Mouse (Mus musculus) telencephalon, adult 2 months (tissue): ENCODE results near the gene Lpp.

ENCODE experiments used
- DNase-seq: peaks from one replicate; pipeline ENCODE4 v3.0.0-alpha.2; 2011; ENCODE audit warnings: low read depth, low spot score

Lpp gene

DNA sequence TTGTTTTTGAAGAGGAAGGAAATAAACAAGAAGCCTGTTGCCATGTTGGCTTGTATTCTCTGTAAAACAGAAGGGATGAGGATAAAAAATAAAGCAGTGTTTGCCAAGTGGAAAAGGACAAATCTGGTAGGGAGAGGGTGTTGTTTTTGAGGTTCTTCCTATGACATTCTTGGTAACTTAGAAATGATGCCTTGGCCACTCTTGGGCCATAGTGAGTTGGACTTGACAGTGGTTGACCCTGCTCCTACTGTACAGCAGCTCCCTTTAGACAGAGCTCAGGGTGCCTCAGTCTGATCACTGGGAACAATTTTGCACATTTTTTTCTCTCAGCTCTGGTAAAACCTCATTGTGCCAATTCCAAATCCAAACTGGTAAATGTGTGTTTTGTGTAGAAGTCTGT lies 270.8 kb downstream of the Lpp start:
- DNase-seq = no peak

DNA sequence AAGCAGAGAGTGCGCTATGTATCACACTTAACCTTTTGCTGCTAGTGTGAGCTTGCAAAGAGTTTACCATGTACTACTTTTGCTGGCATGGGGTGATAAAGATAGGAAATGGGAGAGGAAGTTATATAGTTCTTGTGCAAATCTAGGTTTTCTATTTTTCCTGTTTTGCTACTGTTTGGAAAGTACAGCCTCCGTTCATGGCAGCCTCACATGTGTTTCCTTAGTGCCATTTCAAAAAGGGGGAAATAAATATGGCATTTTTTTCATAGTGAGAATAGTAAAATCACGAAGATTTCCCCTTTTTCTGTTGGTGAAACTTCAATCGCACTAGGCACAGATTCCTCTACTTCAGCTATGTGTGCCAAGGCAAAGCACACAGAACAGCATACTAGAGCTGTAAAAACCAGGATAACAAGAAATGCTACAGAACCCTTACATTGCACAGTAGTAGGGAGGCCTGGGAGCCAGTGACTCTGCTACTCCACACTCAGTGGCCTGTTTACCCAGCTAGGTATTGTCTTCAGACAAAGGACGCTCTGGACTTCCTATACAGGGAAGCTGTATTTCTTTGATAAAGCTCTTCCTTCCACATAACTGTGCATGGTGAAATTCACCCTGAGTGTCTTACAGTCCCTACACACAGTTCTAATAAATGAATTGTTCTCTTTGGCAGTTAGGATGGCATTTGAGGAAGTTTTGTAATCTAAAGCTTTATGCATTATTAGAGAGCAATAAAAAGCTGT lies 276.6 kb downstream of the Lpp start:
- DNase-seq = no peak

DNA sequence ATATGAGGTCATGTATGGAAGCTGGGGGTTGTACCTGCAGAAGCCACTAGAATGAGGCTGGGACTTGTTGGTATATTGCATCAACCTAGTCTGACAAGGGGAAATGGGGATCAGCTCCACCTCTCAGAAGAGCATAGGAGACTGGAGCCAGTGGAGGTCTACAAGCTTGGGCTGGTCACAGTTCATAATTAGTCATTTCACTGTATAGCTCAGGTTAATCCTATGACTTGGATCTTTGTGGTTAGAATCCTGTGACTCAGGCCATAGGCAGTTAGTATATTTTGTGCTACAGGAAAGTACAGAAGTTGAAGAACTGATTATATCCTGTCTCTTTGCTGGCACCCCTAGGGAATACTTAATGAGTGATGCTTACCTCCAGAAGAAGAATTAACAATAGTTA lies 285.6 kb downstream of the Lpp start:
- DNase-seq = no peak

DNA sequence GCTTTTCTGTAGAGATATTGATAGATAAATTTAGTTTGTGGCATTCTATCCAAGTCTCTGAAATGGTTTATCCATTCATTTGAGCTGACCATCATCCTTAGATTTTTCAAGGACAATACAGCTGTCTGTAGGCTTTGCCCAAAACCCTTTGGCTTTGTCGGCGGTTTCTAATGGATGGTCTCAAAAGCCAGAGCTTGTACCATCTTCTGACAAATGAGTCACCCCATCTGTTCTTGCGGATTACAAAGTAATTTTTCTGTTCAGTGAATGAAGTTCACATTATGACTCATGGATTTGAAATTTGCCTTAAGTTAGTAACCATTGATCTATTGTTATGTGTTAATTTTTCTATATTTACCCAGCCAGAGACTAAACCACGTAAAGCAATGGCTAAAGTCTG lies 301.8 kb downstream of the Lpp start:
- no peak for DNase-seq

DNA sequence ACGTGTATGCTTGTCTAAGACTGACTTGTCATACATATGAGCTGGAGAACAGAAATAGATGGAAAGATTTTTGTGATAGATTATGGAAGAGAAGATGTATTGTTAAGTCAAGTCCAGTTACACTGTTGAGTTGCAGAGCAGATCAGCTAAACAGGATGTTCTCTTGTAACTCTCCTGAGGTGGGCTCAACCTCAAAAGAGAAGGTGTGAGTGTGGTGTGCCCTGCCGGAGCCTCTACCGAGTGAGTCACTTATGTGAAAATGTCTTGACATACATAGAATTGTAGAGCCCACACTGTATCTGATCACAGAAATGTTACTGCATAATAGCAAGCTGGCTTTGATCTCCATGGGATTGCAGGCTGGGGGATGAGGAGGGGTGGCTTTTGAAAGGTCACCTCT lies 310.9 kb downstream of the Lpp start:
- no peak for DNase-seq

DNA sequence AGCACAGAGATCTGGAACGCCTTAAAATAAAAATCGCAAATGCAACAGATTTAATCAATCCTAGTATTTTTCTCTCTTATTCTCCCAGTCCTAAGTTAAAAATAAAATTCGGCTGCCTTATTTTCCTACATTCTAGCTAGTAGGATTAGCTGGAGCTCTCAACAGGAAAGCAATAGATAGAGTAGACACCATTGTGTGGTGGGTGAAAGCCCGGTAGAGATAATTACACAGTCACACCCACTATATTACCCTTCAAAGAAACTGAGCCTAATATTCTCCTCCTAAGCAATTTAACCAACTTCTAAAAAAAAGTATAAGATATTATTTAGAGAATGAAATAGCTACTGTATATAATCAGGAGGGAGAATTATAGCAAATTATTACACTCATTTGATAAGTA lies 330.3 kb downstream of the Lpp start:
- no peak for DNase-seq

DNA sequence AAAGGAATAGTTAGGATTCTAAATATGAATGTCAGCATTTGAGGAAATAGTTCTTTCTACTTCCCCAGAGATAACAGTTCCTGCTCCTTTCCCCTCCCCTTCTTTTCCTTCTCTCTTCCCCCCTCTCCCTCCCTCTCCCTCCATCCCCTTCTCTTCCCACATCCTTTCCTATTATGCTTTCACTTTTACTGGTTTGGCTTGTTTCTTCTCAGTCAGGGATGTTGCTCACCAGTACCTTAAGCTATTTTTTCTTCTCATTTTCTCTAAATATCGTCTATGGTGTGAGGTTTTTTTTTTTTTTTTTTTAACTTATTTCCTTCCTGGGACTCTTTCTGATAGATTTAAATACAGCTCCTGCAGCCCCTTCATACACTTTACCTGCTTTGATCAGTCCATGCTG lies 339.4 kb downstream of the Lpp start:
- no peak for DNase-seq

DNA sequence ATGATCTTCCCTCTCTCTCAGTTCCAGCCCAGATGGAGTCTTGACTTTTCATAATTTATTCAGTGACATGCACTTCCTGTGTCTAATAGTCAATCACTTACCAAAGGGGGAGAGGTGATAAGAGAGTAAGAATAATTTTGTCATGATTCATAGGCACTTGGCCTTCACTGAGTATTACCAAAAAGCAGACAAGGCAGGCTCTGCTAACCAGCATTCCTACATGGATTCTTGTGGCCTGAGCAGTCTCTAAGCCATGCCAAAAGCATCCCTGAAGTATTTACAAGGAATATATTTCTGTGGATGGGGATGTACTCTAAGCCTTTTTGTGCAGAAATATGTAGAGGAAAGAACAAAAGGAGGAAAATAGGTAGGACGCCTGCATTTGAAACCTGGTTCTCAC lies 340.0 kb downstream of the Lpp start:
- DNase-seq = no peak

DNA sequence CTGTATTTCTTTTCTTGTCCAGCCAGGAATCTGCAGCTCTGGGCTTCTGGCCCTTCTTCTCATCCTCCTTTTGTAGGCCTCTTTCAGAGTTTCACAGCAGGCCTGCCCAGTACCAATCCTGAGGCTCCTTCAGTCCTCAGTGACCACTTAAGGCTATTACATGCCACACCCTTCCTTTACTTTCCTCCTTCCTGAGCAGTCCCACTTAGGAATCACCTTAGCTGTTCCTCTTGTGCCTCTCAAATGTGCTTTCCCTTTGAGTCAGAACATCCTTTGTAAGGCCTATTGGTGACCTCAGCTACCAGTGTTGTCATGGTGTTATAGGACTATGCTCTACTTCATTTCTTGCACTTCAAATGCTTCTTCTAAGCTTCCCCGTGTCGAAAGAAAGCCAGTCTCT lies 342.4 kb downstream of the Lpp start:
- DNase-seq = no peak

DNA sequence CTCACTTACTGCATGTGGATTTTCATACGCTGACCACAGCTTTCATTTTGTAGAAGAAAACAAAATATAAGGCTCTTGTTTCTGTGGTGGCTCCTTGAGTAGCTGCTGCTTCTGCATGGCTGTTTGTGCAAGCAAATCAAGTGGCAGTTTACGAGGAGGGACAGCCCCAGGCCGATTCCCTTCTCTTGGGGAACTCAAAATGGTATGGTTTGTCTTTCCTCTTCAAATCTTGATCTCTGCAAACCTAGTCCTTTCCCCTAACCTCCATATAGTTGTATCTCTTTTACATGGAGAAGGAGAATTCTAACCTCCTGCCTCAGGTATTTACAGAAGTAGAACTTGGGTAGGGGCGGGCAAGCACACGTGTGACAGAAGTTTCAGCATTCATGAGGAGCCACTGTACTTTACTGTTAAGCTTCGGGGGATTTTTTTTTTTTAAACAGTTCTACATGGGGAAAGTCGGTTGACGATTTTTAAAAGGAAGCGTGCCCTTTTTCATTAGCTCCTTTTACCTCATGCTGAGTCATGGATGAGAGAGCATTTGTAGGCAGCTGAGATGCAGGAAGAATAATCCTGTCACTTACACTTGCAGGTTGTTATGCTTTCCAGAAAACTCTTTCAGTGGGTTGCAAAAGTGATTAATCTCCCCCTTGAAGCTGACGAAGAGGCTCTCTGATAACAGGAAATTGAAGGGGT lies 344.2 kb downstream of the Lpp start:
- no peak for DNase-seq

DNA sequence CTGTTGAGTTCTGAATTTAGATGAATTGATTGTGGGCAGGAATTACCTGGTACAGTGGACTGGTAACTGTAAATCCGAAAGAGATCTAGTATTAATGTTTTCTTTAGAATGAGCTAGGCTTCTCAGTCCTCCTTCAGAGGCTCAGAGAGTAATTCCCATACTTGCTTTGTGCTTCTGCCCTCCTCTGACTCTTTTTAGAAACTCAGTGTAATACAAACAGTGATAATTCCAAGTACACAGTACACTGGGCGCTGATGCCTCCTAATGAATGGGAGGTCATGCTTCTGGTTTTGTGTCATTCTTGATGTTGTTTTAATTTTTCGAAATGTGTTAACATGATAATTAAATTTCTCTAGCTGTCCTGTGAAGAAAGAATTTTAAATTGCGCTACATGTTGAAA lies 347.4 kb downstream of the Lpp start:
- DNase-seq = no peak

DNA sequence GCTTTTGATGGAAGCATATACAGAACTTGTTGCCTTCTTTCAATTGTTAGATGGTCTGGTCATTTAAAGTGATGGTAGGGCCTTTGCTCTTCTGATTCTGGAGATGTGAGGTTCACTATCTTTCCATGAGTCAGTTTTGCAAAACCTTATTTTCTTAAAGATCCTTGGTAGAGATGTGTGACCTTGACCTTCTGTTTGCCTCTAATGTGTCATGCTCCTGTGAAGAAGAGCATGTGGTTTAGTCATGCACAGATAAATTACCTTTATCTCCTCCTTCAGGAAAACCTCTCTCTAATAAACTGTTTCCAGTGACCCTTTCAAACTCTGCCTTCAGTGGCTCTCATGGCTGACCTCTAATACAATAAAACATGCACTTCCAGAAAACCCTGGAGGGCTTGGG lies 356.5 kb downstream of the Lpp start:
- DNase-seq = no peak

DNA sequence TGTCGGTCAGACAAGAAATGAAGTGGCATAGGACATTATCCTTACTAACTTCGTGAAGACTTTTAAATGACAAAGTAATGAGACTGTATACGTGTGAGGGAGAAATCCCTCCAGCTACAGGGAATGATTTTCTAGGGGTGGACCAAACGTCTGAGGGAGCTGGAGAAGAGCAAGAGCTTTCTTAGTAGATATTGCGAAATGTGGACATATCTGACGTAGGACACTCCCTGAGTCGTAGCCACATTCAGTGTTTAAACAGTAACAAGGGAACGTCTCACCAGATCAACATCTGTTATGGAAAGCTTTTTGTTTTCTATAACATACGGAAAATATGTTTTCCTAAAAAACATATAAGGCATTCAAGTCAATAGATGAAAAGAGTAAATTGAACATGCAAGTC lies 362.8 kb downstream of the Lpp start:
- DNase-seq = no peak

DNA sequence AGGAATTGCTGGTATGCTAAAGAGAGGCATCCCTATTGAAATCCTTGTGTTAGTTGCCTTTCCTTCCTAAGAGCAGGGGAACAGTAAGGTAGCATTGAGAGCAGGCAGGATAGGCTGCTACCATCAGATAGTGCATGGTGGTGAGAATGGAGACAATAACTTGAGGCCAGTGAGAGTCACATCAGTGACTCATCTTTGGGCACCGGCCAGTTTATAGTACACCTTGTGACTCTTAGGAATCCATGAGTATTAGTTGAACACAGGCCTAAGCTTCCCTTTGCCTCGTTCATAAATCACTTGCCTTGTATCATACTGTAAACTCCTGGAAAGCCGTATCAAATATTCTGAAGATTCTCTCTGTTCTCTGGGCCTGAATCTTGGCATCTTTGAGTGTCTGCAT lies 372.7 kb downstream of the Lpp start:
- no peak for DNase-seq

DNA sequence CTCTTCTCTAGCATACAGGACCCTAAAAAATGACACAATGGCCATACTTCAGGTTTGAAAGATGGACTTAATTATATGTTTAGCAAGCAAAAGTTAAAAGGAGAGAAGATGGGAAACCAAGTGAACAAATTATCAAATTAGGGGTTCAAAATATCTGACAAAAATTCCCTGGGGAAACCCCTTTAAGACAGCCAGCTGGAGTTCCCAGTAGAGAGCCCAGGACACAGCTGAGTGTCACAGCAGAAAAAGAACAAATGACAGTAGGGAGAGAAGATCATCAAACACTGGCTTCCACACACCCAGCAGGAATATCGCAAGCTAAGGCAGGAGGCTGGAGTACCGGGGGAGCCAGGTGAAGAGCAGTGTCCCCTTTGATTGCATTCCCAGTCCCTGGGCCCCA lies 373.3 kb downstream of the Lpp start:
- DNase-seq = no peak

DNA sequence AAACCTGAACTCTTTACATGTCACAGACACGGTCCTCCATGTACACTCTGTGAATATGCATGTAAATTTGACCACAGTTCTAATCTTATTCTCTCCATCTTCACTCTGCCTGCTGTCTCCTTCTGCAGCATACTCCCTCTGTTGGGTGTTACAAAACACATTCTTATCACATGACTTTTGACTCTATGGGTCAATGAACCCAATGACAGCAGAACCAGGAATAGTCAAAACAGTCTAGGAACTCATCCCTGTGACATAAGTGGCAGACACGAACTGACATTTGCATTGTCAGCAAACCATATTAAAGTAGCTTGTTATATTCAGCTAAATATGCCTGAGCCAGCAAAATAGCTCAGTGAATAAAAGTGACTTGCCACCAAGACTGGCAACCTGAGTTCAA lies 383.7 kb downstream of the Lpp start:
- no peak for DNase-seq

DNA sequence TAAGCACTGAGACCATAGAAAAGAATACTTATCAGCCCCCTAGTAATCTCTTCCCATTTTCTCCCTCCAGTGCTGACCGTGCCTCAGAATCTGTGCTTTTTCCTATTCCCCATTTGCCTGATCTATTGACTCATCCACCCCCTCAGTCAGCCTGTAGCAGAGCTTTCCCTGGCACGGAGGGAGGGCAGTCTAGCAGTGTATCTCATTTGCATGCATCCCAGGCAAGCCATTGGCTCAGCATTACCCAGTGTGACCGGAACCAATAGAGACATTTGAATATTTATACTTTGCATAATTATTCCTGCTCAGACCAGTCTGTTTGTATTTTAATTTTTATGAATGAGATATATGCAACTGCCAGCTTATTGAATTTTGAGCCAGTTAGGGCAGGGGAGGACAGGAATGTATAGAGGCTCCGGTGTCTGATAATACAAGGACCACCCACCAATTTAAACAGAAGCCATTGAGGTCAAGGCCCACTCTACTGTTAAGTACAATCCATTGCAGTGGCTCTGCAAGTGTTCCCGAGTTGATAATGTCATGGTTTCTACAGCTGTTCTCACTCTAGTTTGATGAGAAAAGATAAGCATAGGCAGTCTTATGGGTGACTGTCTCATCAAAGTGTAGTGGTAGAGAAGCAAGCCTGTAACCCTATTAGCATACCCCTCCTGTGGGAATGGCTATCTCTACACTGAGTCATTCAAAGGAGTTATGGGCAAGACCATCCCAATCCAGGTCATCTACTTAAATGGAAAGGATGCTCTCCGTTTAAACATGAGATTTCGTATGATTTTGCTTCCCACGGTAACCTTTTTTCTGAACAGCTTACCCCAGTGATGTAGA lies 385.3 kb downstream of the Lpp start:
- DNase-seq = no peak

DNA sequence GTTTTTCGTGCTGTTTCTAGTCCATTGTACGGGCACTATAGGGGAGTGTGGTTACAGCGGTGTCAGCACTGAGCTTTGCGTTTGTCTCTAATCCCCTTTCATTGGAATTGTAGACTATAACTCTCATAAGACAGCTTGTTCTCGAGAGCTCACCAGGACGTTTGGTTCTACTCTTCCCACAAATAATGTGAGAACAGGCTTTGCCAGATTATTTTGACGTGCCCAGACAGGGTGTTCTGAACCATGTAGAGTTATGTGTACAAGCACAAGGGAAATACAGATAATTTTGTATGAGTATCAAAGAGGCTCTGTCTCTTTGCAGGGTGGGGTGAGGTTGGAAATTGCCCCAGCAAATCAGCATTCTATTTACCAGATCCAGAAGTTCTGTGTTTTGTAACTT lies 387.2 kb downstream of the Lpp start:
- no peak for DNase-seq

DNA sequence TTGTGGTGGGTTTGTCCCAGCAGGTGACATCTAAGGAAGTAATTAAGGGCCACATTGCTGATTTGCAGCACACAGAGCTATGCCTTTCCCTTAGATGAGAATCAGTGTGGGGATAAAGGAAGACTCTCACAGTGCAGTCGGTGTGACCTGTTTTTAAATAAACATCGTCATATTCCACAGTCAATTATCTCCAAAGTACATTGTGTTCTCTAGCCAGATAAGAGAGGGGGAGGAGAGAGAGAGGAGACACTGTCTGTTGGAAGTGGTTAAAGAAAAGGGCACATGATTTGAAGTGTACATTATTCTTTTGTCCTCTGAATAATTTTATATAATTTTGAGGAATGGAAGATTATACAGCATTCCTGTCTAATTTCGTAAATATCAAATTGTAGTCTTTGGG lies 388.6 kb downstream of the Lpp start:
- DNase-seq = no peak

DNA sequence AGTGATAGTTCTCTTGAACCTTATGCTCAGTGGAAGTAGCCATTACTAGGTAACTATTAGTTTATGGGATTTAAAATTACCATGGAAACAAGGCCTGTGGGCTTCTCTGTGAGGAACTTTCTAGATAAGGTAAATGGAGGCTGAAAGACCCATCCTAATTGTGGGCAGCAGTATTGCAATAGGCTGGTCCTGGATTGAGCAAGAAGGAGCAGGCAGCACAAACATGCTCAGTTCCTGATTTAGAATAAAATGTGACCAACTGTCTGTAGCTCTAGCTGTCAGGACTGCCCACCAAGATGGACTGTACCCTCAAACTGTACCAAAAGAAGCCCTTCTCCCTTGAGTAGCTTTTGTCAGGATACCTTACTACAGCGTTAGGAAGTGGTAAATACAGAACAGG lies 392.3 kb downstream of the Lpp start:
- no peak for DNase-seq

DNA sequence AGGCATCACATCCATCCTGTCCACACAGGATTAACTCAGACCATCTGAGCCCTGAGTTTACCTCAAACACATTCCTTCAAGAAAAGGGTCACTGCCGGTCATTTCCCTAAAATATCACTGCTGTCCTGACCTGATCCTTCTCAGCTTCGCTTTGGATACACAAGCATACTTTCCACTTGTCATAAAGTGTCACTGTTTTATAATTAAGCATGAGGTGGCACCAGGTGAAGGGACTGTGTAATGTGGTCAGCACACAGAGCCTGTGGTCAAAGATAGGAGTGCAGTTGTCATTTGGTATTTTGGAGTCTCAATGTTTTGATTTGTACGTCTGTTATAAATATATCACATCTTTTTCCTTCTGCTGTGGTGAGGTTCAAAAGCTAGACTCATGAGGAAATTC lies 395.7 kb downstream of the Lpp start:
- no peak for DNase-seq

DNA sequence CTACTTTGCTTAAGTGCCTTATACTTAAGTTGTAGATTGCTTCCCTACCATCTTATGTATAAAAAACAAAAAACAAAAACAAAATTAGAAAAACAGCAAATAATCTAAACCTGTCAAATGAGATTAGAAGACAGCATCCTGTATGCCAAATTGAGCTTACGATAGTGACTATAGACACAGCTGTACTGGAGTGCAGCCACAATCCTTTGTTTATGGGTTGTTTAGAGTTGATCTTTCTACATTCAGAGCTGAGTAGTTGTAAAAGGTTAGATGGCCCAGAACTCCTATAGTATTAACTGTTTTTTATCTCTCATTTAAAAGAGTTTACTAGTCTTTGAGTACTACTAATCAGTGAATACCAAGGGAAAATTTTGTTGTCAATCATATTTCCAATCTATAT lies 398.1 kb downstream of the Lpp start:
- no peak for DNase-seq

DNA sequence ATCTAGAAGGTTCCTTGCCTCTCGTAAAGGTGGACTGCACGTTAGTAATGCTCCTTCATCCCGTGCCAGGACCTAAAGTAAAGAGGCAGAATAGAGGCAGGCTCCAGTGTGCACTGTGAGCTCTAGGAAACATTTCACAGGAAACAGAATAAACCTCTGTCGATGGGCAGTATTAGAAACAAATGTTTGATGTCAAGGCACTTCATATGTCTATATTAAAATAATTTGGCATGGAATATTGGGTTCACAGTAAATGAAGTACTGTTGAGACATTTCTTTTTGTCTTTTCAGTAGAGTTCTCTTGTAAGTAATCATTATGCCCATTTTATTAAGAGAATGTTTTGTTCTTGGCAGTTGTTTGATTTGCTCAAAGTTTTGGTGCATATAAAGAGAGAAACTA lies 398.7 kb downstream of the Lpp start:
- no peak for DNase-seq
